Mouse (Mus musculus): ENCODE results near the gene Obsl1.

GRCm38 (mm10) chr1:75445141-75445701 lies 61.0 kb downstream of the Obsl1 start:
- TF ChIP-seq CTCF (IDR thresholded peaks at IDR 0.05; ENCODE audit: borderline replicate concordance, control insufficient read depth, extremely low read depth, insufficient read depth, low read length, poor library complexity) (no peak), POLR2A (IDR thresholded peaks at IDR 0.05; ENCODE audit: control insufficient read depth, extremely low read depth, insufficient read depth, low read length, poor library complexity) (no peak)

Measured in thymus, adult 2 months (tissue).